Mouse (Mus musculus): ENCODE results near the gene Smarcad1. TPM values are rescaled to one million over a fixed set of nuclear protein-coding genes. Genes with fewer than 3 reads are reported as not detected.

Gene Smarcad1
- total RNA-seq, 2 experiments from 2014 or later: 32.1 to 39.5 TPM

- no peak for DNase-seq (ENCODE audit: low spot score in 2 of 2)
Observed at GRCm38 (mm10) chr6:65075201-65075600, 32.8 kb downstream of the Smarcad1 start.

GRCm38 (mm10) chr6:65079139-65079538 lies 36.8 kb downstream of the Smarcad1 start:
- DNase-seq (ENCODE audit: low spot score in 2 of 2): no peak

GRCm38 (mm10) chr6:65114902-65115301 lies 72.5 kb downstream of the Smarcad1 start:
- DNase-seq (ENCODE audit: low spot score in 2 of 2): no peak

GRCm38 (mm10) chr6:65117540-65117939 lies 75.2 kb downstream of the Smarcad1 start:
- DNase-seq (ENCODE audit: low spot score in 2 of 2): no peak

GRCm38 (mm10) chr6:65126074-65126726 lies 83.8 kb downstream of the Smarcad1 start:
- DNase-seq (ENCODE audit: low spot score in 2 of 2): peak; percentile 58 to 61

- DNase-seq (ENCODE audit: low spot score in 2 of 2): no peak
Observed at GRCm38 (mm10) chr6:65132376-65132775, 90.0 kb downstream of the Smarcad1 start.

GRCm38 (mm10) chr6:65137802-65138201 lies 95.4 kb downstream of the Smarcad1 start:
- no peak for DNase-seq (ENCODE audit: low spot score in 2 of 2)

- DNase-seq (ENCODE audit: low spot score in 2 of 2): no peak
Observed at GRCm38 (mm10) chr6:65138243-65138642, 95.9 kb downstream of the Smarcad1 start.

- DNase-seq (ENCODE audit: low spot score in 2 of 2): no peak
Observed at GRCm38 (mm10) chr6:65140082-65140749, 97.8 kb downstream of the Smarcad1 start.

- no peak for DNase-seq (ENCODE audit: low spot score in 2 of 2)
Observed at GRCm38 (mm10) chr6:65140750-65141243, 98.4 kb downstream of the Smarcad1 start.

- DNase-seq (ENCODE audit: low spot score in 2 of 2): no peak
Observed at GRCm38 (mm10) chr6:65142316-65142715, 99.9 kb downstream of the Smarcad1 start.

GRCm38 (mm10) chr6:65144621-65145205 lies 102.3 kb downstream of the Smarcad1 start, which contains the start of gene Hpgds:
Gene Hpgds (minus strand): TSS chr6:65144908.
- DNase-seq (ENCODE audit: low spot score in 2 of 2): no peak

- DNase-seq (ENCODE audit: low spot score in 2 of 2): no peak
Observed at GRCm38 (mm10) chr6:65146363-65146762, 104.0 kb downstream of the Smarcad1 start.

- no peak for DNase-seq (ENCODE audit: low spot score in 2 of 2)
Observed at GRCm38 (mm10) chr6:65150703-65151102, 108.3 kb downstream of the Smarcad1 start.

GRCm38 (mm10) chr6:65153570-65153969 lies 111.2 kb downstream of the Smarcad1 start:
- no peak for DNase-seq (ENCODE audit: low spot score in 2 of 2)

GRCm38 (mm10) chr6:65157042-65157441 lies 114.7 kb downstream of the Smarcad1 start:
- no peak for DNase-seq (ENCODE audit: low spot score in 2 of 2)

GRCm38 (mm10) chr6:65159381-65159942 lies 117.1 kb downstream of the Smarcad1 start:
- no peak for DNase-seq (ENCODE audit: low spot score in 2 of 2)

- peak in 1 of 2 experiments; percentile 26 for DNase-seq (ENCODE audit: low spot score in 2 of 2)
Observed at GRCm38 (mm10) chr6:65164137-65164536, 121.8 kb downstream of the Smarcad1 start.

GRCm38 (mm10) chr6:65164977-65165376 lies 122.6 kb downstream of the Smarcad1 start:
- no peak for DNase-seq (ENCODE audit: low spot score in 2 of 2)

Measured in left cerebral cortex, adult 18-20 months (tissue).